Comparison of ENCODE assay signal across 20 mouse cellular contexts in the genomic region with DNA sequence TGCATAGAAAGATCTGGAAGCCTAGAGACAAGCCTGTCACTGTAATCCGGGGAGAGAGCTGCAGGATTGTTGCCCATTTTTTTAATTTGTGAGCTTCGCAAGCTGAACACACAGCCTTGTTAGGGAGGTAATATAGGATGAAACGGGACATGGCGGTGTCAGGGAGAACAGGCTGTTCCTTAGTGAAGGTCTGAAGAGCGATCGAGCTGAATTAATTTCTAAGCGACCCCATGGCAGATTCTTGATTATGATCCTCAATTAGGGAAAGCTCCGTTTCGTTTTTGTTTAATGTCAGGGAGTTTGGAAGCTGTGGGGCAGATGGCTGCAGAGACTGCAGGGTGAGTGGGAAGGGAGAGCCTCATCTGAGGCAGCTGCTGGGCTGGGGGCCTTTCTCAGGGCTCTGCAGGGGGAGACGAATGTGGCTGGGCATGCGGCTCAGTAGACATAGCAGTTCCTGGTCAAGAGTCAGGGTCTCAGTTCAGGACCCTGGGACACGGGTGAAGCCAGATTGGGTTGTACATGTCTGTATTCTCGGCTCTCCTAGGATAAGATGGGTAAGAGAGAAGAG. TPM values are rescaled to one million over a fixed set of nuclear protein-coding genes. Genes with fewer than 3 reads are reported as not detected.
A peak's percentile ranks its signal among the peaks of the same experiment; 100 is the strongest.
DNase-seq lines count a peak whose midpoint lies in the region; ATAC-seq and TF ChIP-seq lines count a peak whose summit lies in the region.
"Had no signal": no experiment of that assay in that cellular context is flagged by ENCODE, and none has a peak within 500 bp of the region (broad histone marks: within the 10 kb centered on the region; RNA-seq: fewer than 3 reads in every experiment).

No protein-coding gene starts in this region.

- H3K4me2 ChIP-seq in embryonic facial prominence, embryonic 12.5 days (replicated peaks) = no peak overlapping the region
- H3K4me2 ChIP-seq in forebrain, embryonic 14.5 days (ENCODE audit: low read length) = peak overlapping the region; percentile 3; the same call in 1 of the 2 replicates
- H3K4me2 ChIP-seq: embryonic facial prominence, embryonic 13.5 days; kidney, embryonic 15.5 days; lung, embryonic 14.5 days had no signal

- intact Hi-C loops in left cerebral cortex, postnatal 4 days (cut with DNase I) = no loop called here
- intact Hi-C loops in left cerebral cortex, adult 2 months (cut with DNase I) = no loop called here

- no peak overlapping the region for H3K9ac ChIP-seq in embryonic facial prominence, embryonic 12.5 days
- H3K9ac ChIP-seq in forebrain, embryonic 14.5 days (ENCODE audit: low read length) = 0 out of 2 replicates have a peak overlapping the region, but pooled peaks have one; percentile 6
- H3K9ac ChIP-seq: embryonic facial prominence, embryonic 13.5 days; kidney, embryonic 15.5 days; lung, embryonic 14.5 days had no signal

- no peaks in the 10 kb centered on the region for H3K36me3 ChIP-seq in embryonic facial prominence, embryonic 12.5 days
- H3K36me3 ChIP-seq in embryonic facial prominence, embryonic 10.5 days (replicated peaks) = no peaks in the 10 kb centered on the region
- H3K36me3 ChIP-seq in forebrain, embryonic 14.5 days (ENCODE audit: control insufficient read depth, insufficient read depth, low read length) = no peaks in the 10 kb centered on the region
- H3K36me3 ChIP-seq: embryonic facial prominence, embryonic 13.5 days; kidney, embryonic 15.5 days; midbrain, embryonic 10.5 days had no signal

- H3K4me3 ChIP-seq in embryonic facial prominence, embryonic 12.5 days = no peak overlapping the region
- no peak overlapping the region for H3K4me3 ChIP-seq in embryonic facial prominence, embryonic 10.5 days
- no peak overlapping the region for H3K4me3 ChIP-seq in left cerebral cortex, adult 2 months
- no peak overlapping the region for H3K4me3 ChIP-seq in forebrain, embryonic 14.5 days (ENCODE audit: low read depth, low read length)
- H3K4me3 ChIP-seq: embryonic facial prominence, embryonic 13.5 days; gastrocnemius, adult 2 months; kidney, embryonic 15.5 days; midbrain, embryonic 10.5 days had no signal

- WGBS in embryonic facial prominence, embryonic 12.5 days = 70% methylated on average over 13 of the region's 13 CpGs
- 85% methylated on average over 13 of the region's 13 CpGs for WGBS in embryonic facial prominence, embryonic 10.5 days
- 28% methylated on average over 13 of the region's 13 CpGs for WGBS in forebrain, embryonic 14.5 days

- H3K27ac ChIP-seq in embryonic facial prominence, embryonic 12.5 days = no peak overlapping the region
- H3K27ac ChIP-seq in embryonic facial prominence, embryonic 10.5 days (replicated peaks) = no peak overlapping the region
- no peak overlapping the region for H3K27ac ChIP-seq in left cerebral cortex, adult 2 months
- H3K27ac ChIP-seq in forebrain, embryonic 14.5 days (ENCODE audit: low read depth, low read length) = no peak overlapping the region; the same call in 1 of the 2 replicates
- H3K27ac ChIP-seq: embryonic facial prominence, embryonic 13.5 days; gastrocnemius, adult 2 months; kidney, embryonic 15.5 days; midbrain, embryonic 10.5 days had no signal

- DNase-seq in embryonic facial prominence, embryonic 10.5 days (ENCODE audit: low spot score) = no peak
- peak; percentile 41 for DNase-seq in left cerebral cortex, postnatal 4 days
- DNase-seq in left cerebral cortex, adult 2 months (ENCODE audit: extremely low spot score in 1 of 2, low spot score in 2 of 2) = no peak
- DNase-seq in forebrain, embryonic 14.5 days (ENCODE audit: low spot score) = peak; percentile 54
- DNase-seq in retina, postnatal 7 days (ENCODE audit: low read depth, low spot score) = peak; percentile 6
- no peak for DNase-seq in B cell, adult 2 months
- no peak for DNase-seq in thymus, postnatal 36 days
- DNase-seq: adrenal gland, postnatal 14 days; cerebellum, adult 18-20 months; gastrocnemius, adult 2 months; heart, adult 11 months; lung, embryonic 14.5 days; lung, postnatal 4 days; right cerebral cortex, postnatal 25 days; thymus, postnatal 14 days had no signal

- H3K27me3 ChIP-seq in embryonic facial prominence, embryonic 12.5 days = no peaks in the 10 kb centered on the region
- no peaks in the 10 kb centered on the region for H3K27me3 ChIP-seq in embryonic facial prominence, embryonic 10.5 days (replicated peaks; ENCODE audit: low read depth, poor library complexity, severe bottlenecking)
- H3K27me3 ChIP-seq in forebrain, embryonic 14.5 days (replicated peaks; ENCODE audit: control insufficient read depth, insufficient read depth, low read length) = no peaks in the 10 kb centered on the region
- H3K27me3 ChIP-seq: embryonic facial prominence, embryonic 13.5 days; kidney, embryonic 15.5 days had no signal

- 0 out of 2 replicates have a peak, but pooled peaks have one; percentile 6 for ATAC-seq in embryonic facial prominence, embryonic 12.5 days (ENCODE audit: insufficient number of reproducible peaks, insufficient read depth, low FRiP score, low TSS enrichment)
- ATAC-seq in forebrain, embryonic 14.5 days = peak; percentile 66; the same call in 1 of the 2 replicates
- ATAC-seq: intestine, embryonic 16.5 days had no signal

- peaks cover 6% of the 10 kb centered on the region; the same call in 1 of the 2 replicates for H3K9me3 ChIP-seq in embryonic facial prominence, embryonic 12.5 days
- peaks cover 5% of the 10 kb centered on the region; the same call in 1 of the 2 replicates for H3K9me3 ChIP-seq in embryonic facial prominence, embryonic 10.5 days
- H3K9me3 ChIP-seq in forebrain, embryonic 14.5 days (replicated peaks; ENCODE audit: control insufficient read depth, low read length) = peaks cover 4% of the 10 kb centered on the region; the same call in 1 of the 2 replicates
- H3K9me3 ChIP-seq: kidney, embryonic 15.5 days had no signal

- H3K4me1 ChIP-seq in embryonic facial prominence, embryonic 12.5 days = no peaks in the 10 kb centered on the region
- H3K4me1 ChIP-seq in embryonic facial prominence, embryonic 10.5 days = peaks cover 4% of the 10 kb centered on the region; the same call in 1 of the 2 replicates
- peaks cover 10% of the 10 kb centered on the region; the same call in 1 of the 2 replicates for H3K4me1 ChIP-seq in forebrain, embryonic 14.5 days (ENCODE audit: control insufficient read depth, insufficient read depth, low read length)

- no peak for TF ChIP-seq CTCF in left cerebral cortex, adult 2 months (IDR thresholded peaks at IDR 0.05)

RNA-seq across cellular contexts. Expression of gene Card11, which starts 47.4 kb away (rescaled TPM):
- 0.05 and 0.41 TPM in 2 replicates for polyA plus RNA-seq in embryonic facial prominence, embryonic 12.5 days (2016; fragmentation: Nextera tagmentation; extraction: Ambion mirVana)
- 0.04 and 0.09 TPM in 2 replicates for polyA plus RNA-seq in embryonic facial prominence, embryonic 10.5 days (2016; fragmentation: Nextera tagmentation; extraction: Ambion mirVana)
- under 1 TPM; 0.38 to 0.42 TPM for total RNA-seq in left cerebral cortex, postnatal 4 days (2021)
- under 1 TPM; 0.18 to 0.33 TPM for total RNA-seq in left cerebral cortex, adult 2 months (2021)
- polyA plus RNA-seq in forebrain, embryonic 14.5 days (2014; fragmentation: Nextera tagmentation; extraction: Ambion mirVana) = 0.10 TPM in 1 of 2 replicates, not detected in the other

Comparison
In these comparisons a context has a peak if more than half of its experiments do, and no peak if none do; other contexts are left out.
1. DNase-seq: peak in left cerebral cortex, postnatal 4 days (single experiment), forebrain, embryonic 14.5 days (single experiment) and retina, postnatal 7 days (single experiment); none in embryonic facial prominence, embryonic 10.5 days (single experiment), left cerebral cortex, adult 2 months (0 of 2), B cell, adult 2 months (0 of 2) and thymus, postnatal 36 days (0 of 2).